In the genomic region with DNA sequence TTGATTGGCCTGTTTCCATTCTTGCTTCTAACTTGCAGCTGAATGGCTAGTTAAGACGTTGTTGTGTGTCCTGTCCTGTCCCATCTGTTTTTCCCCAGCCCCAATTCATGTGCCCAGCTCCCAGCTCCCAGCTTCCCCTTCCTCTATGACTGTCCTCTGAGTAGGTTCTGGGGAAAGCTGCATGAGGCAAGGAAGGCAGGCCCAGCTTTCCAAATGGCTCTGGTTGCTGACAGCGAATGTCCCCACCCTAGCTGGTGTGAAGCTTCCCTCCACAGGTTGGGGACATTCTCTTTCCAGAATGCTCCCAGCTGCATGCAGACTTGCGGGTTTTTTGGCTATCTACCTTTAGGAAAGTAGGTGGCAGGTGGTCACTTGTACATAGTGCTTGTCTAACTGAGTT, we compare ENCODE assay signal across 8 mouse cellular contexts.
DNase-seq lines count a peak whose midpoint lies in the region; ATAC-seq and TF ChIP-seq lines count a peak whose summit lies in the region.
"Had no signal": no experiment of that assay in that cellular context is flagged by ENCODE, and none has a peak within 500 bp of the region (broad histone marks: within the 10 kb centered on the region; RNA-seq: fewer than 3 reads in every experiment).

No protein-coding gene starts in this region.

- no peak overlapping the region for H3K4me2 ChIP-seq in kidney, embryonic 14.5 days (replicated peaks; ENCODE audit: low read depth, low read length)
- H3K4me2 ChIP-seq in embryonic facial prominence, embryonic 15.5 days (replicated peaks), result no peak overlapping the region
- peak overlapping the region; percentile 8; the same call in 1 of the 2 replicates for H3K4me2 ChIP-seq in forebrain, embryonic 13.5 days
- H3K4me2 ChIP-seq in limb, embryonic 14.5 days (replicated peaks; ENCODE audit: low read depth, low read length, severe bottlenecking), result no peak overlapping the region

- no peaks in the 10 kb centered on the region for H3K9me3 ChIP-seq in kidney, embryonic 14.5 days (ENCODE audit: control insufficient read depth, low read length)
- H3K9me3 ChIP-seq in embryonic facial prominence, embryonic 15.5 days (replicated peaks), result no peaks in the 10 kb centered on the region
- H3K9me3 ChIP-seq in forebrain, embryonic 13.5 days (replicated peaks), result no peaks in the 10 kb centered on the region
- no peaks in the 10 kb centered on the region for H3K9me3 ChIP-seq in limb, embryonic 14.5 days (ENCODE audit: control insufficient read depth, low read length)

- H3K9ac ChIP-seq in kidney, embryonic 14.5 days (ENCODE audit: low read depth, low read length), result no peak overlapping the region
- no peak overlapping the region for H3K9ac ChIP-seq in embryonic facial prominence, embryonic 15.5 days
- H3K9ac ChIP-seq in forebrain, embryonic 13.5 days, result no peak overlapping the region
- no peak overlapping the region for H3K9ac ChIP-seq in limb, embryonic 14.5 days (ENCODE audit: low read depth, low read length, severe bottlenecking)

- no peak for TF ChIP-seq POLR2A in limb, embryonic 14.5 days (IDR thresholded peaks at IDR 0.05; ENCODE audit: borderline replicate concordance, extremely low read depth, insufficient read depth, insufficient read length)

- no peak overlapping the region for H3K4me3 ChIP-seq in kidney, embryonic 14.5 days (ENCODE audit: low read length)
- no peak overlapping the region for H3K4me3 ChIP-seq in embryonic facial prominence, embryonic 15.5 days (replicated peaks)
- no peak overlapping the region for H3K4me3 ChIP-seq in forebrain, embryonic 13.5 days
- H3K4me3 ChIP-seq in limb, embryonic 14.5 days (replicated peaks; ENCODE audit: low read length), result no peak overlapping the region

- H3K27ac ChIP-seq in kidney, embryonic 14.5 days (ENCODE audit: low read depth, low read length), result 0 out of 2 replicates have a peak overlapping the region, but pooled peaks have one; percentile 37
- H3K27ac ChIP-seq in embryonic facial prominence, embryonic 15.5 days (replicated peaks), result peak overlapping the region; percentile 70
- peak overlapping the region; percentile 60 for H3K27ac ChIP-seq in forebrain, embryonic 13.5 days
- H3K27ac ChIP-seq in limb, embryonic 14.5 days (replicated peaks; ENCODE audit: low read depth, low read length), result no peak overlapping the region; the same call in 1 of the 2 replicates

- no peak for DNase-seq in kidney, adult 11 months
- no peak for DNase-seq in limb, embryonic 14.5 days (ENCODE audit: low spot score)
- DNase-seq in left cerebral cortex, adult 9 months (ENCODE audit: low spot score in 2 of 2), result no peak
- no peak for DNase-seq in layer of hippocampus, adult 8-10 months (ENCODE audit: low spot score in 2 of 2)
- DNase-seq: gastrocnemius, postnatal 10 days had no signal

- WGBS in kidney, embryonic 14.5 days, result 71% methylated on average over 3 of the region's 3 CpGs
- WGBS in embryonic facial prominence, embryonic 15.5 days, result 68% methylated on average over 3 of the region's 3 CpGs
- WGBS in forebrain, embryonic 13.5 days, result 69% methylated on average over 3 of the region's 3 CpGs
- 68% methylated on average over 3 of the region's 3 CpGs for WGBS in limb, embryonic 14.5 days

- no peaks in the 10 kb centered on the region for H3K27me3 ChIP-seq in kidney, embryonic 14.5 days (ENCODE audit: control insufficient read depth, insufficient read depth, low read length)
- no peaks in the 10 kb centered on the region for H3K27me3 ChIP-seq in embryonic facial prominence, embryonic 15.5 days
- H3K27me3 ChIP-seq in forebrain, embryonic 13.5 days, result no peaks in the 10 kb centered on the region
- no peaks in the 10 kb centered on the region for H3K27me3 ChIP-seq in limb, embryonic 14.5 days (ENCODE audit: control insufficient read depth, insufficient read depth, low read length)

- peaks cover 58% of the 10 kb centered on the region for H3K4me1 ChIP-seq in kidney, embryonic 14.5 days (ENCODE audit: control insufficient read depth, insufficient read depth, low read length)
- H3K4me1 ChIP-seq in embryonic facial prominence, embryonic 15.5 days, result peaks cover 58% of the 10 kb centered on the region
- peaks cover 65% of the 10 kb centered on the region for H3K4me1 ChIP-seq in forebrain, embryonic 13.5 days
- peaks cover 38% of the 10 kb centered on the region for H3K4me1 ChIP-seq in limb, embryonic 14.5 days (ENCODE audit: control insufficient read depth, insufficient read depth, low read length)

- peaks cover 6% of the 10 kb centered on the region; the same call in 1 of the 2 replicates for H3K36me3 ChIP-seq in kidney, embryonic 14.5 days (ENCODE audit: control insufficient read depth, insufficient read depth, low read length)
- H3K36me3 ChIP-seq in embryonic facial prominence, embryonic 15.5 days, result 0 out of 2 replicates have a peak, but pooled peaks cover 4% of the 10 kb centered on the region
- H3K36me3 ChIP-seq in forebrain, embryonic 13.5 days (ENCODE audit: poor library complexity, severe bottlenecking), result no peaks in the 10 kb centered on the region
- H3K36me3 ChIP-seq in limb, embryonic 14.5 days (ENCODE audit: control insufficient read depth, insufficient read depth, low read length), result peaks cover 6% of the 10 kb centered on the region; the same call in 1 of the 2 replicates

- no peak for ATAC-seq in kidney, embryonic 14.5 days (ENCODE audit: low FRiP score, low TSS enrichment)
- no peak for ATAC-seq in embryonic facial prominence, embryonic 15.5 days (ENCODE audit: insufficient number of reproducible peaks, low FRiP score, low TSS enrichment, low read depth)
- ATAC-seq in forebrain, embryonic 13.5 days, result 0 out of 2 replicates have a peak, but pooled peaks have one; percentile 17
- ATAC-seq in limb, embryonic 14.5 days (ENCODE audit: low FRiP score, low read depth), result peak; percentile 2; the same call in 1 of the 2 replicates

Comparison
In these comparisons a context has a peak if more than half of its experiments do, and no peak if none do; other contexts are left out.
1. ATAC-seq: peak in forebrain, embryonic 13.5 days (single experiment) and limb, embryonic 14.5 days (single experiment); none in kidney, embryonic 14.5 days (single experiment) and embryonic facial prominence, embryonic 15.5 days (single experiment).